Mouse (Mus musculus) cerebellum, adult 9-10 months (tissue): ENCODE data around the gene Thbs1.

ENCODE experiments used
- DNase-seq: peaks from one replicate; pipeline ENCODE4 v3.0.0; 2022

The Thbs1 gene

GRCm38 (mm10) chr2:118149855-118150563, 38.3 kb downstream of the Thbs1 start:
- peak; percentile 87 for DNase-seq

DNA sequence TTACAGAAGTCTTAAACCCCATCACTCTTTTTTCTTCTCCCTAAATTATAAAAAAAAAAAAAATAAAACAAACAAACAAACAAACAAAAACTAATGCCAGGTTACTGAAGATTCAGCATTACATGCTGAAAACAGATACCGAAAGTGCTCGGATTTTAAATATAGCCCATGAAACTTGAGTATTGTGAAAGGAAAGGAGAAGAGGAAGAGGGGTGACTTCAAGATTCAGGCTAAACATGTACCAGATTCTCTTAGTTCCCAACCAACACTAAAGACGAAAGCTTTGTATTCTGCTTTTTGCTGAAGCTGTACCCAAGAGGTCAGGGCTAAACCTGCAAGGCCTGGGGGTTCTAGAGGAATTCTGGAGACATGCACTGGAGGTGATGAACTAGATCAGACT, 46.4 kb downstream of the Thbs1 start:
- DNase-seq = no peak

DNA sequence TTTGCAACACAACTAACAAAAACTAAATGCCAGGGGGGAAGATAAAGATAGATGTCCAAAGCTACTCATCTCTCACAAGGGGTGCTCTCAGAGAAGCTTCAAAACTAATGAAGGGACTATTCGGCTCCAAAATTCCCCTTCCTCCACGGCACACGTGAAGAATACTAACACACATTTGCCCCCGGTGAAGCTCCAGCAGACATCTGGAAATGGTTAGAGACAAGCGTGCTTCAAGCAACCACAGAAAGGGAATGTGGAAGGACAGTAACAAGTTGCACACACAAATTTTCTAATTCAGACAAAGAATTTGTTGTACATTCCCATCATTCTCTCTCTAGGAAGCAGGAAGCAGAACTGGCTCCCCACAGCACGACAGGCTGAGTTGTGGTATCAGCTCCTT, 47.5 kb downstream of the Thbs1 start:
- DNase-seq = no peak

DNA sequence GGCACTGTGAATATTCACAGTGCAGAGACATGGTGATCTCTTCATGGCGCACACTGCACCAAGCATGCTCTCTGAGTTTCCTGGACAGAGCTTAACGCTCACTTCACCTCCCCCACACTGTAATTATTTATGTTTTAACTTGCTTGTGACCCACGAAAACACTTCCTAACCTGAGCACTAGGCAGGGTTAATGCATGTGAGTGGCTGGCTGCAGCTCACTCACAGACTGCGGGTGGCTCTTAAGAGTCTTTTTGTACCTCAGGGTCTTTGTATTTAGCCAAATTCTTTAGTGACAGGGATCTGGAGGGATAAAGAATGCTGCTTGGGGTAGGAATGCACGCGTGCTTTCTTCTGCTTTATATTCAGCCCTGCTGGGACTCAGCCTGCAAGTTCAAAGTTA, 48.9 kb downstream of the Thbs1 start:
- no peak for DNase-seq

- no peak for DNase-seq
These were observed 49.3 kb downstream of the Thbs1 start for GRCm38 (mm10) chr2:118160991-118161390.

- DNase-seq = no peak
These were observed 50.8 kb downstream of the Thbs1 start for GRCm38 (mm10) chr2:118162486-118162885.

- DNase-seq = no peak
These were observed 52.5 kb downstream of the Thbs1 start for GRCm38 (mm10) chr2:118164137-118164536.

DNA sequence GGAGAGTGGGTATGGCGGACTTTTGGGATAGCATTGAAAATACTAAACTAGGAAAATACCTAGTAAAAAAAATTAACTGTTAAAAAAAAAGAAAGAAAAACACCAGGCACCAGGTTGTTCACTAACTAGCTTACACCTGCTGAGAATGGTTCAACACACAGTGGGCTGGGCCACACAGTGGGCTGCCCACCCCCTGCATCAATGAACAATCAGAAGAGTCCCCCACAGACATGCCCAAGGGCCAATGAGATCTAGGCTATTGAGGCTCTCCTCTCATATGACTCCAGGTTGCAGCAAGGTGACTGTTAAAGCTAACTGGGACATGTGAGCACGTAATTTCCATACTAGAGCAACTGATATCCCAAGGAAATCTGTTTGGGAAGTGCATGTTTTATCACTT, 54.0 kb downstream of the Thbs1 start:
- DNase-seq = no peak

DNA sequence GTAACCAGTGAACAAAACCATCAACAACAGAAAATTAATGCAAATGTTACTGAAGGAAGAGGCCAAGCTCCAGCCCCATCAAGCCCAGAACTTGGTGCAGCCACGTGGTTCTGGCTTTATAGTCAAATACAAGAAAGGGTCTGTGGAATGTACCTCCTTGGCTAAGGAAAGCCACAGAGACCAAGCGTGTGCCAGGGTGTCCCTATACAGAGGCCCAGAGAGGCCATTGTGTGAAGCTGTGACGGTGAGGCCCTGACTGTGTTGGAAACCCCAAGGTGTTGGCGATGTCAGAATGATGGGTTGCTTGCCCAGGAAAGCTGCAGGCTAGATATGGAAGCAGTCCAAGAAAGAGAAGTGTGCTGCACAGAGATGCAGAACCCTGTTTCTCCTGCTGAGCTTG, 56.1 kb downstream of the Thbs1 start:
- no peak for DNase-seq

- no peak for DNase-seq
These were observed 56.5 kb downstream of the Thbs1 start for GRCm38 (mm10) chr2:118168225-118168624.

DNA sequence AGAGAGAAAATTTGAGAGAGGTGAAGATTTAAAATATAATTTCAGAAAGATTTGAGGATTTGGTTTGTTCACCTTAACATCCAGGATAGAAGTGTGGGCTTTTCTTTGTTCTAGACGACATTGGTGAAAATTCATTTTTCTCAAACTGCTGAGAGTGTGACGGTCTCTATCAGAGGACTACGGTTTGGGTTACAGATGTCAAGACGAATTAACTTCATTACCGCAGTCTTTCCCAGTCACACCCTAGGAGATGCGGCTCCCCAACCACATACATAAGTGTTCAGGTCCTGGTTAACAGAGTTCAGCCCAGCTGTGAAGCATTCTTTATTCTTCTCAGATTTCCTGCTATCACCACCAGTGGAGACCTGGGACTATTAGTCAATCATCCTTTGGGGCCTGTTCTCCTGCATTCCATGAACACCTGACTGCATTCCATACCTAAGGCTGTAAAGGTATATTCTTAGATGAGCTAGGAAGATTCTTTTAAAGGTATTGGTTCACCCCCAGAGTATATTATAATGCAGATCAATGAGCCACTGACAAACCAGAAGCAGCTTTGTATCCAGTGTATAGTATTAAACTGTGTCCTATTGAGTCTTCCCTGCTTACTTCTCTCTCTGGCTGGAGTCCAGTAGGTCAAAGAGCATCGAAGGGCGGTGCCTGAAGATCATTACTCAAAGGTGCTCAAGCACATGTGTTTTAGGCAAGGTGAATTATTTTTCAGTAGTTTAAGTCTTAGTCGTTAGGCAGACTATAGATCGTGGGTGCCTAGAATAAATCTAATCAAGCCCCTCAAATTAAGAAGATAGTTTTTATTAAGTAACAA, 63.1 kb downstream of the Thbs1 start:
- DNase-seq = no peak
